Mouse (Mus musculus): ENCODE results near the gene Colca2. TPM values are rescaled to one million over a fixed set of nuclear protein-coding genes. Genes with fewer than 3 reads are reported as not detected.

The Colca2 gene
- polyA plus RNA-seq, 1 experiment from 2014 or later, result 1.6 TPM

- no peaks in the 10 kb centered on the region for H3K36me3 ChIP-seq
- no peaks in the 10 kb centered on the region for H3K4me1 ChIP-seq (replicated peaks)
- no peaks in the 10 kb centered on the region for H3K27me3 ChIP-seq (ENCODE audit: insufficient read depth, poor library complexity, severe bottlenecking)
- 84% methylated on average over 5 of the region's 5 CpGs for WGBS
- no peak for DNase-seq (ENCODE audit: low spot score)
- no peak overlapping the region for H3K4me3 ChIP-seq
- no peaks in the 10 kb centered on the region for H3K9me3 ChIP-seq
- H3K27ac ChIP-seq, result no peak overlapping the region
These were observed 25.6 kb upstream of the Colca2 start for GRCm38 (mm10) chr9:51303980-51304379.

GRCm38 (mm10) chr9:51293541-51293940 lies 15.2 kb upstream of the Colca2 start:
- WGBS, result 80% methylated on average over 8 of the region's 8 CpGs
- DNase-seq (ENCODE audit: low spot score), result no peak
- Histone ChIP-seq H3K36me3 (no peaks in the 10 kb centered on the region), H3K9me3 (no peaks in the 10 kb centered on the region), H3K4me3 (no peak overlapping the region), H3K27ac (no peak overlapping the region), H3K4me1 (replicated peaks) (no peaks in the 10 kb centered on the region), H3K27me3 (ENCODE audit: insufficient read depth, poor library complexity, severe bottlenecking) (no peaks in the 10 kb centered on the region)

- Histone ChIP-seq H3K4me3 (no peak overlapping the region), H3K4me1 (replicated peaks) (no peaks in the 10 kb centered on the region), H3K27me3 (ENCODE audit: insufficient read depth, poor library complexity, severe bottlenecking) (no peaks in the 10 kb centered on the region), H3K27ac (no peak overlapping the region), H3K9me3 (no peaks in the 10 kb centered on the region), H3K36me3 (no peaks in the 10 kb centered on the region)
- peak; percentile 76 for DNase-seq (ENCODE audit: low spot score)
- WGBS, result 40% methylated on average over 4 of the region's 4 CpGs
These were observed 14.3 kb upstream of the Colca2 start for GRCm38 (mm10) chr9:51292674-51293073.

GRCm38 (mm10) chr9:51290980-51291379 lies 12.6 kb upstream of the Colca2 start:
- no peaks in the 10 kb centered on the region for H3K4me1 ChIP-seq (replicated peaks)
- WGBS, result 76% methylated on average over 4 of the region's 4 CpGs
- no peak overlapping the region for H3K4me3 ChIP-seq
- H3K36me3 ChIP-seq, result no peaks in the 10 kb centered on the region
- no peak for DNase-seq (ENCODE audit: low spot score)
- H3K9me3 ChIP-seq, result no peaks in the 10 kb centered on the region
- no peak overlapping the region for H3K27ac ChIP-seq
- H3K27me3 ChIP-seq (ENCODE audit: insufficient read depth, poor library complexity, severe bottlenecking), result no peaks in the 10 kb centered on the region

GRCm38 (mm10) chr9:51286079-51286478 lies 7.7 kb upstream of the Colca2 start:
- Histone ChIP-seq H3K27ac (no peak overlapping the region), H3K4me1 (replicated peaks) (no peaks in the 10 kb centered on the region), H3K27me3 (ENCODE audit: insufficient read depth, poor library complexity, severe bottlenecking) (peaks cover 11% of the 10 kb centered on the region; the same call in 1 of the 2 replicates), H3K9me3 (no peaks in the 10 kb centered on the region), H3K36me3 (no peaks in the 10 kb centered on the region), H3K4me3 (no peak overlapping the region)
- no peak for DNase-seq (ENCODE audit: low spot score)
- 64% methylated on average over 2 of the region's 2 CpGs for WGBS

- no peaks in the 10 kb centered on the region for H3K9me3 ChIP-seq
- DNase-seq (ENCODE audit: low spot score), result no peak
- peak overlapping the region; percentile 85 for H3K27ac ChIP-seq
- H3K4me1 ChIP-seq (replicated peaks), result peaks cover 21% of the 10 kb centered on the region
- H3K27me3 ChIP-seq (ENCODE audit: insufficient read depth, poor library complexity, severe bottlenecking), result peaks cover 50% of the 10 kb centered on the region
- WGBS, result 21% methylated on average over 13 of the region's 13 CpGs
- H3K36me3 ChIP-seq, result no peaks in the 10 kb centered on the region
- H3K4me3 ChIP-seq, result peak overlapping the region; percentile 70
These were observed 403 bp downstream of the Colca2 start for GRCm38 (mm10) chr9:51277834-51278498.

GRCm38 (mm10) chr9:51274678-51275077 lies 3.7 kb downstream of the Colca2 start:
- Histone ChIP-seq H3K9me3 (no peaks in the 10 kb centered on the region), H3K27ac (no peak overlapping the region), H3K4me3 (no peak overlapping the region), H3K4me1 (replicated peaks) (peaks cover 21% of the 10 kb centered on the region), H3K27me3 (ENCODE audit: insufficient read depth, poor library complexity, severe bottlenecking) (peaks cover 30% of the 10 kb centered on the region), H3K36me3 (no peaks in the 10 kb centered on the region)
- DNase-seq (ENCODE audit: low spot score), result no peak
- 37% methylated on average over 4 of the region's 4 CpGs for WGBS

- Histone ChIP-seq H3K27ac (no peak overlapping the region), H3K9me3 (no peaks in the 10 kb centered on the region)
- 75% methylated on average over 9 of the region's 9 CpGs for WGBS
These were observed 4.7 kb downstream of the Colca2 start for GRCm38 (mm10) chr9:51273581-51274154.

GRCm38 (mm10) chr9:51272102-51272501 lies 6.3 kb downstream of the Colca2 start:
- Histone ChIP-seq H3K27ac (no peak overlapping the region), H3K27me3 (ENCODE audit: insufficient read depth, poor library complexity, severe bottlenecking) (peaks cover 14% of the 10 kb centered on the region), H3K4me1 (replicated peaks) (no peaks in the 10 kb centered on the region), H3K36me3 (no peaks in the 10 kb centered on the region), H3K9me3 (no peaks in the 10 kb centered on the region), H3K4me3 (no peak overlapping the region)
- no peak for DNase-seq (ENCODE audit: low spot score)
- 84% methylated on average over 5 of the region's 5 CpGs for WGBS

More at GRCm38 (mm10) chr9:51273581-51274154, 4.7 kb downstream of the Colca2 start:
- Histone ChIP-seq H3K27me3 (ENCODE audit: insufficient read depth, poor library complexity, severe bottlenecking) (peaks cover 20% of the 10 kb centered on the region), H3K36me3 (no peaks in the 10 kb centered on the region), H3K4me3 (no peak overlapping the region), H3K4me1 (replicated peaks) (peaks cover 13% of the 10 kb centered on the region)
- DNase-seq (ENCODE audit: low spot score), result no peak

GRCm38 (mm10) chr9:51271073-51271472 lies 7.3 kb downstream of the Colca2 start:
- H3K9me3 ChIP-seq, result no peaks in the 10 kb centered on the region
- no peak overlapping the region for H3K27ac ChIP-seq
- no peaks in the 10 kb centered on the region for H3K4me1 ChIP-seq (replicated peaks)
- DNase-seq (ENCODE audit: low spot score), result no peak
- WGBS, result 66% methylated on average over 8 of the region's 8 CpGs
- peaks cover 5% of the 10 kb centered on the region for H3K27me3 ChIP-seq (ENCODE audit: insufficient read depth, poor library complexity, severe bottlenecking)
- no peaks in the 10 kb centered on the region for H3K36me3 ChIP-seq
- H3K4me3 ChIP-seq, result no peak overlapping the region

- H3K4me1 ChIP-seq (replicated peaks), result no peaks in the 10 kb centered on the region
- no peak for DNase-seq (ENCODE audit: low spot score)
- peaks cover 5% of the 10 kb centered on the region; the same call in 1 of the 2 replicates for H3K27me3 ChIP-seq (ENCODE audit: insufficient read depth, poor library complexity, severe bottlenecking)
- no peaks in the 10 kb centered on the region for H3K36me3 ChIP-seq
- no peak overlapping the region for H3K27ac ChIP-seq
- no peak overlapping the region for H3K4me3 ChIP-seq
- no peaks in the 10 kb centered on the region for H3K9me3 ChIP-seq
- 84% methylated on average over 5 of the region's 5 CpGs for WGBS
These were observed 9.5 kb downstream of the Colca2 start for GRCm38 (mm10) chr9:51268852-51269251.

GRCm38 (mm10) chr9:51258426-51258825 lies 19.9 kb downstream of the Colca2 start:
- DNase-seq (ENCODE audit: low spot score), result no peak
- Histone ChIP-seq H3K4me1 (replicated peaks) (no peaks in the 10 kb centered on the region), H3K36me3 (no peaks in the 10 kb centered on the region), H3K27ac (no peak overlapping the region), H3K9me3 (no peaks in the 10 kb centered on the region), H3K27me3 (ENCODE audit: insufficient read depth, poor library complexity, severe bottlenecking) (no peaks in the 10 kb centered on the region), H3K4me3 (no peak overlapping the region)
- 85% methylated on average over 5 of the region's 5 CpGs for whole genome bisulfite sequencing

GRCm38 (mm10) chr9:51256780-51257502 lies 21.4 kb downstream of the Colca2 start:
- Histone ChIP-seq H3K4me1 (replicated peaks) (no peaks in the 10 kb centered on the region), H3K4me3 (no peak overlapping the region), H3K36me3 (no peaks in the 10 kb centered on the region), H3K27ac (no peak overlapping the region), H3K27me3 (ENCODE audit: insufficient read depth, poor library complexity, severe bottlenecking) (no peaks in the 10 kb centered on the region), H3K9me3 (no peaks in the 10 kb centered on the region)
- WGBS, result 74% methylated on average over 4 of the region's 4 CpGs
- no peak for DNase-seq (ENCODE audit: low spot score)
